Comparison of ENCODE assay signal across 7 mouse cellular contexts in genomic region chr5:129940736-129941494, GRCm38 (mm10). TPM values are rescaled to one million over a fixed set of nuclear protein-coding genes. Genes with fewer than 3 reads are reported as not detected.
DNase-seq lines count a peak whose midpoint lies in the region; ATAC-seq lines count a peak whose summit lies in the region.

No protein-coding gene starts in this region.

- peak overlapping the region; percentile 41 for H3K4me2 ChIP-seq in neural tube, embryonic 11.5 days (ENCODE audit: low read depth)
- peak overlapping the region; percentile 66 for H3K4me2 ChIP-seq in liver, embryonic 11.5 days
- peak overlapping the region; percentile 58 for H3K4me2 ChIP-seq in stomach, embryonic 16.5 days (ENCODE audit: low read depth, low read length)

- H3K27me3 ChIP-seq in neural tube, embryonic 11.5 days (ENCODE audit: control insufficient read depth, insufficient read depth, low read length): no peaks in the 10 kb centered on the region
- H3K27me3 ChIP-seq in liver, embryonic 11.5 days (replicated peaks; ENCODE audit: control insufficient read depth, insufficient read depth, low read length): no peaks in the 10 kb centered on the region
- H3K27me3 ChIP-seq in stomach, embryonic 16.5 days (ENCODE audit: control insufficient read depth, insufficient read depth, low read length): no peaks in the 10 kb centered on the region

- no peaks in the 10 kb centered on the region for H3K36me3 ChIP-seq in neural tube, embryonic 11.5 days (ENCODE audit: control insufficient read depth, insufficient read depth, low read length)
- H3K36me3 ChIP-seq in liver, embryonic 11.5 days (ENCODE audit: control insufficient read depth, insufficient read depth, low read length): 0 out of 2 replicates have a peak, but pooled peaks cover 2% of the 10 kb centered on the region
- no peaks in the 10 kb centered on the region for H3K36me3 ChIP-seq in stomach, embryonic 16.5 days (ENCODE audit: control insufficient read depth, insufficient read depth, low read length)

- H3K4me3 ChIP-seq in neural tube, embryonic 11.5 days (ENCODE audit: low read depth, low read length): peak overlapping the region; percentile 86
- peak overlapping the region; percentile 94 for H3K4me3 ChIP-seq in liver, embryonic 11.5 days (ENCODE audit: low read depth, low read length)
- H3K4me3 ChIP-seq in stomach, embryonic 16.5 days (replicated peaks; ENCODE audit: low read length): peak overlapping the region; percentile 54

- 9% methylated on average over 9 of the region's 9 CpGs for WGBS in neural tube, embryonic 11.5 days
- WGBS in liver, embryonic 11.5 days: 4% methylated on average over 9 of the region's 9 CpGs
- 5% methylated on average over 9 of the region's 9 CpGs for WGBS in stomach, embryonic 16.5 days

- no peak for DNase-seq in neural tube, embryonic 11.5 days (ENCODE audit: low spot score)
- DNase-seq in neural tube, embryonic 10.5 days (ENCODE audit: extremely low spot score, low spot score): no peak
- DNase-seq in liver, embryonic 11.5 days (ENCODE audit: low spot score): no peak
- no peak for DNase-seq in cerebellum, postnatal 36 days
- DNase-seq in natural killer cell, adult 2 months (ENCODE audit: low spot score in 2 of 2): no peak

- H3K9ac ChIP-seq in neural tube, embryonic 11.5 days (ENCODE audit: low read length): no peak overlapping the region
- H3K9ac ChIP-seq in liver, embryonic 11.5 days (ENCODE audit: low read depth, low read length): peak overlapping the region; percentile 57; the same call in 1 of the 2 replicates
- 0 out of 2 replicates have a peak overlapping the region, but pooled peaks have one; percentile 47 for H3K9ac ChIP-seq in stomach, embryonic 16.5 days (ENCODE audit: low read length)

- no peaks in the 10 kb centered on the region for H3K9me3 ChIP-seq in neural tube, embryonic 11.5 days (ENCODE audit: control insufficient read depth, low read length)
- no peaks in the 10 kb centered on the region for H3K9me3 ChIP-seq in liver, embryonic 11.5 days (ENCODE audit: control insufficient read depth, low read length)
- H3K9me3 ChIP-seq in stomach, embryonic 16.5 days (replicated peaks; ENCODE audit: control insufficient read depth, low read length): no peaks in the 10 kb centered on the region

- H3K27ac ChIP-seq in neural tube, embryonic 11.5 days (ENCODE audit: low read depth, low read length): no peak overlapping the region
- H3K27ac ChIP-seq in liver, embryonic 11.5 days (ENCODE audit: low read depth, low read length): peak overlapping the region; percentile 37; the same call in 1 of the 2 replicates
- H3K27ac ChIP-seq in stomach, embryonic 16.5 days (ENCODE audit: low read length): 0 out of 2 replicates have a peak overlapping the region, but pooled peaks have one; percentile 25

- H3K4me1 ChIP-seq in neural tube, embryonic 11.5 days (ENCODE audit: control insufficient read depth, insufficient read depth, low read length): peaks cover 3% of the 10 kb centered on the region; the same call in 1 of the 2 replicates
- peaks cover 6% of the 10 kb centered on the region for H3K4me1 ChIP-seq in liver, embryonic 11.5 days (replicated peaks; ENCODE audit: control insufficient read depth, insufficient read depth, low read length)
- H3K4me1 ChIP-seq in stomach, embryonic 16.5 days (ENCODE audit: control insufficient read depth, insufficient read depth, low read length): peaks cover 4% of the 10 kb centered on the region; the same call in 1 of the 2 replicates

- peak; percentile 45; the same call in 1 of the 2 replicates for ATAC-seq in neural tube, embryonic 11.5 days (ENCODE audit: insufficient read depth, low FRiP score, low TSS enrichment)
- peak; percentile 50 for ATAC-seq in erythroid progenitor cell, adult 5-6 weeks (replicated peaks; ENCODE audit: low FRiP score, poor library complexity, severe bottlenecking)
- ATAC-seq in liver, embryonic 11.5 days (replicated peaks; ENCODE audit: low FRiP score): peak; percentile 49
- ATAC-seq in stomach, embryonic 16.5 days (ENCODE audit: insufficient read depth, low FRiP score): no peak; the same call in 1 of the 2 replicates

RNA-seq across cellular contexts. Expression of gene Vkorc1l1, which starts 0.9 kb away (rescaled TPM):
- polyA plus RNA-seq in neural tube, embryonic 11.5 days (2014; fragmentation: Nextera tagmentation; extraction: Ambion mirVana): 31.3 and 32.2 TPM in 2 replicates
- 54.4 and 69.6 TPM in 2 replicates for total RNA-seq in erythroid progenitor cell, adult 5-6 weeks (2015; ENCODE audit: low replicate concordance)
- 37.9 and 60.2 TPM in 2 replicates for total RNA-seq in erythroid progenitor cell, adult 5-6 weeks (2017; ENCODE audit: low replicate concordance)
- 29.4 and 30.4 TPM in 2 replicates for polyA plus RNA-seq in liver, embryonic 11.5 days (2014; fragmentation: Nextera tagmentation; extraction: Ambion mirVana)
- polyA plus RNA-seq in stomach, embryonic 16.5 days (2015; fragmentation: Nextera tagmentation; extraction: Ambion mirVana): 19.2 TPM in 2 replicates

RNA-seq across cellular contexts. Expression of gene Nupr1l, which starts 32.6 kb away (rescaled TPM):
- polyA plus RNA-seq in neural tube, embryonic 11.5 days (2014; fragmentation: Nextera tagmentation; extraction: Ambion mirVana): 2.3 and 2.9 TPM in 2 replicates
- total RNA-seq in erythroid progenitor cell, adult 5-6 weeks (2015; ENCODE audit: low replicate concordance): not detected in 2 replicates
- 0.64 TPM in 1 of 2 replicates, not detected in the other for total RNA-seq in erythroid progenitor cell, adult 5-6 weeks (2017; ENCODE audit: low replicate concordance)
- polyA plus RNA-seq in liver, embryonic 11.5 days (2014; fragmentation: Nextera tagmentation; extraction: Ambion mirVana): 0.84 and 1.4 TPM in 2 replicates
- polyA plus RNA-seq in stomach, embryonic 16.5 days (2015; fragmentation: Nextera tagmentation; extraction: Ambion mirVana): 2.7 and 2.9 TPM in 2 replicates

RNA-seq across cellular contexts. Expression of gene Phkg1, which starts 42.6 kb away (rescaled TPM):
- 0.24 TPM in 1 of 2 replicates, not detected in the other for polyA plus RNA-seq in neural tube, embryonic 11.5 days (2014; fragmentation: Nextera tagmentation; extraction: Ambion mirVana)
- total RNA-seq in erythroid progenitor cell, adult 5-6 weeks (2015; ENCODE audit: low replicate concordance): not detected in 2 replicates
- 0.61 TPM in 1 of 2 replicates, not detected in the other for total RNA-seq in erythroid progenitor cell, adult 5-6 weeks (2017; ENCODE audit: low replicate concordance)
- polyA plus RNA-seq in liver, embryonic 11.5 days (2014; fragmentation: Nextera tagmentation; extraction: Ambion mirVana): 0.22 and 0.29 TPM in 2 replicates
- 0.11 and 0.41 TPM in 2 replicates for polyA plus RNA-seq in stomach, embryonic 16.5 days (2015; fragmentation: Nextera tagmentation; extraction: Ambion mirVana)

RNA-seq across cellular contexts. Expression of gene Zbed5, which starts 45.4 kb away (rescaled TPM):
- polyA plus RNA-seq in neural tube, embryonic 11.5 days (2014; fragmentation: Nextera tagmentation; extraction: Ambion mirVana): 8.8 and 10.0 TPM in 2 replicates
- total RNA-seq in erythroid progenitor cell, adult 5-6 weeks (2015; ENCODE audit: low replicate concordance): 3.4 TPM in 1 of 2 replicates, not detected in the other
- total RNA-seq in erythroid progenitor cell, adult 5-6 weeks (2017; ENCODE audit: low replicate concordance): 0.51 TPM in 1 of 2 replicates, not detected in the other
- 3.8 and 4.9 TPM in 2 replicates for polyA plus RNA-seq in liver, embryonic 11.5 days (2014; fragmentation: Nextera tagmentation; extraction: Ambion mirVana)
- polyA plus RNA-seq in stomach, embryonic 16.5 days (2015; fragmentation: Nextera tagmentation; extraction: Ambion mirVana): 2.4 and 3.7 TPM in 2 replicates

RNA-seq across cellular contexts. Expression of gene Chchd2, which starts 53.6 kb away (rescaled TPM):
- 988 and 1,013 TPM in 2 replicates for polyA plus RNA-seq in neural tube, embryonic 11.5 days (2014; fragmentation: Nextera tagmentation; extraction: Ambion mirVana)
- 111 and 174 TPM in 2 replicates for total RNA-seq in erythroid progenitor cell, adult 5-6 weeks (2015; ENCODE audit: low replicate concordance)
- total RNA-seq in erythroid progenitor cell, adult 5-6 weeks (2017; ENCODE audit: low replicate concordance): 57.6 and 102 TPM in 2 replicates
- polyA plus RNA-seq in liver, embryonic 11.5 days (2014; fragmentation: Nextera tagmentation; extraction: Ambion mirVana): 991 and 1,008 TPM in 2 replicates
- 800 and 813 TPM in 2 replicates for polyA plus RNA-seq in stomach, embryonic 16.5 days (2015; fragmentation: Nextera tagmentation; extraction: Ambion mirVana)
